Mouse (Mus musculus): ENCODE data around the gene Gm1604a.
"Not testable (repeated sequence)": the region's sequence is repeated elsewhere in the genome, so short reads cannot be mapped to it uniquely, and the experiment has no call there.

The Gm1604a gene

GRCm38 (mm10) chr17:7069561-7070240, 44.3 kb downstream of the Gm1604a start:
- DNase-seq, result not testable (repeated sequence)

GRCm38 (mm10) chr17:7074494-7074893, 49.1 kb downstream of the Gm1604a start:
- peak; percentile 27 for DNase-seq

GRCm38 (mm10) chr17:7075519-7075918, 50.2 kb downstream of the Gm1604a start:
- not testable (repeated sequence) for DNase-seq

GRCm38 (mm10) chr17:7079558-7079957, 54.2 kb downstream of the Gm1604a start:
- DNase-seq, result peak; percentile 69

- not testable (repeated sequence) for DNase-seq
Measured at GRCm38 (mm10) chr17:7084523-7084922, 59.2 kb downstream of the Gm1604a start.

- not testable (repeated sequence) for DNase-seq
Measured at GRCm38 (mm10) chr17:7085469-7086168, 60.3 kb downstream of the Gm1604a start.

- not testable (repeated sequence) for DNase-seq
Measured at GRCm38 (mm10) chr17:7086836-7087235, 61.5 kb downstream of the Gm1604a start.

GRCm38 (mm10) chr17:7097835-7098519, 72.6 kb downstream of the Gm1604a start:
- DNase-seq, result not testable (repeated sequence)

- not testable (repeated sequence) for DNase-seq
Measured at GRCm38 (mm10) chr17:7099096-7099495, 73.7 kb downstream of the Gm1604a start.

GRCm38 (mm10) chr17:7102945-7103344, 77.6 kb downstream of the Gm1604a start:
- not testable (repeated sequence) for DNase-seq

GRCm38 (mm10) chr17:7111658-7112057, 86.3 kb downstream of the Gm1604a start:
- not testable (repeated sequence) for DNase-seq

GRCm38 (mm10) chr17:7116265-7116664, 90.9 kb downstream of the Gm1604a start:
- not testable (repeated sequence) for DNase-seq

- DNase-seq, result not testable (repeated sequence)
Measured at GRCm38 (mm10) chr17:7120835-7121234, 95.5 kb downstream of the Gm1604a start.

GRCm38 (mm10) chr17:7122554-7122953, 97.2 kb downstream of the Gm1604a start:
- not testable (repeated sequence) for DNase-seq

GRCm38 (mm10) chr17:7126475-7126874, 101.1 kb downstream of the Gm1604a start:
- DNase-seq, result not testable (repeated sequence)

- not testable (repeated sequence) for DNase-seq
Measured at GRCm38 (mm10) chr17:7134002-7134401, 108.6 kb downstream of the Gm1604a start.

GRCm38 (mm10) chr17:7135277-7135676, 109.9 kb downstream of the Gm1604a start:
- not testable (repeated sequence) for DNase-seq

Measured in right cerebral cortex, postnatal 14 days (tissue).